Mouse (Mus musculus) T-helper 17 cell (primary cell): Measurements from ENCODE around the gene Spaar.

Experiments
- in situ Hi-C, 2 experiments: fragments of 300-600 bp; cut with MboI, MseI; formaldehyde crosslinking; loops; 1 replicate in 1 of 2; 2 replicates in 1 of 2; pipeline ENCODE4 v1.15.1; 2025; ENCODE audit warnings: high pct_unique_total_duplicates in 2 of 2

Spaar gene

DNA sequence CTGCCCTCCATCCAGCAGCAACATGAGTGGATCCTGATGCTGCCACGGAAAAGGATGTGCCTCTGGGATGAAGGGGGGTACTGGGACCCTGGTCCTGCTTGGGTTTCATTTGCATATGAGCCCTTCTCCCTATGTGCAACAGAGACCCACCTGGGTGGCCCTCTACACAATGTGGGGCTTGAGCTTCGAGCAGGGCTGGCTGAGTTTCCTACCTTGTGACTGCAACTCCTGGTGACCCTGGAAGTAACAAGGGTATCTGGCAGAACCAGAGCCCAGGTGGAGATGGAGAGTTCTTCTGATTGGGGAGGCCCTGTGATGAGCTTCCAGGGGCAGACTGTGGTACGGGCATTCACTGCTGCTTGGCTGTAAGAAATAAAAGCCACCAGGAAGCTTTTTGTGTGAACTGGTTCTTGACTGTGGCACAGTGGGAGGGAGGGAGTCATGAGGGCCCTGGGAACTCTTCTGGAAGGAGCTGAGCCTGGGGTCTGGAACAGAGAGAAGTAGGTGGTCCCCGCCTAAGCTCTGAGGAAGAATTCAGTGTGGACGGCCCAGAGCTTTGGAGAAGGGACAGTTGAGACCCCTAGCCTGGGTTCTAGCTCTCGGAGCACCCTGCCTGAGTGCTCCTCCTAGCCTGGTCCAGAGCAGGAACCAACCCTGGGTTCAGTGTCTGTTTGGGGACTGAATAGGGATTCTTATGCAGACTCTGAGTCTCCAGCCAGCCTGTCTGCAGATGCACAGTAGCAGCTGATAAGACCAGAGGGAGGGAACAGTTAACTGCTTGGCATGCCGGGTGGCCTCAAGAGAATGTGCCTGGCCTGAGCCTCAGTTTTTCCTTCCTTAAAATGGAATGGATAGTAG is 1.9 kb upstream of the Spaar start:
- in situ Hi-C loops = no loop called here

DNA sequence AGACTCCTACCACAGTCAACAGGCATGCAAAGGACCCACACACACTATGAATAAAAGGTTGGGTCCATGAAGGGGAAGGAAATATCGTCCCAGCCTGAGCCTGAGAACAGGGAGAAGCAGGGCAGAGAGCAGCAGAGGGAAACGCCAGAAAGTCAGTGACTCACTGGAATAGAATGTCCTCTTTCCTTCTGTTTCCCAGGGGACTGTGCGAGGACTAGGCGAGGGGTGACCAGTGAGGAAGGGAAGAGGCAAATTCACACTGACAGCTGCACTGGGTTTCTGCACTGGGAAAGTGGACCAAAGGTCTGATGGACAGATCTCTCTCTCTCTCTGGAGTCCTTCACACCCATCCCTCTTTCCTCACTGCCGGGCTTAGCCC is 1.3 kb upstream of the Spaar start:
- in situ Hi-C loops = no loop called here

DNA sequence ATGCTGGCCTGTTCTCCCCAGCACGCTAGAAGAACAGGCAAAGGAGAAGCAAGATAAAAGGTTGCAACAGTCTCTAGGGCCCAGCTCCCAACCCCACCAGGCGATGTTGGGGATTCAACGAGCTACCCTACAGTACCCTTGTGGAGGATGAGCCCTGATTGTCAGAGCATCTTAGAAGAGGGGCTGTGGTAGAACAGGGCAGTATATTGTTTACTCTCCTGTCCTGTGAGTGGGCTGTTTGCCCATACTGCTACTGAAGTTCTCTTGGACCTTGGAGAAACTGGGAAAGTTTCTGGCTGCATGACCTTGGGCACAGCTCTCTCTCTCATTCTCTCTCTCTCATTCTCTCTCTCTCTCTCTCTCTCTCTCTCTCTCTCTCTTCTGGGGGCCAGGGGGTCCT is 708 bp upstream of the Spaar start:
- in situ Hi-C loops = no loop called here

DNA sequence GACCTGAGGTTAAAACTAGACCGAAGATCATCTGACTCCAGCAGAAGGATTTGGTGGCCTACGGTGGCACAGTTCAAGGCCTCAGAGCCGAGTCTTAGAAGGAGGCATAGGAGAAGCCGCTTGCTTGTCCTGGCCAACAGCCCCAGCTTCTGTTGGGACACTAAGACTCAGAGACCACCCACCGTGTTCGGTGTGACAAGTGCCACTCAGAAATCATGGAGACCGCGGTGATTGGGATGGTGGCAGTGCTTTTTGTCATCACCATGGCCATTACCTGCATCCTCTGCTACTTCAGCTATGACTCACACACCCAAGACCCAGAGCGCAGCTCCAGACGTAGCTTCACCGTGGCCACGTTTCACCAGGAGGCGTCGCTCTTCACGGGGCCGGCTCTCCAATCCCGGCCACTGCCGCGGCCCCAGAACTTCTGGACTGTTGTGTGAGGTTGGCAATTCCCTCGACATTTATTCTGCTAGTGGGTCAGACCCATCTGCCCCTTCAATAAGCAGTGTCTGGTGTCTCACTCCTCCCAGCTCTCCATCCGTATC is 990 bp downstream of the Spaar start:
- in situ Hi-C loops = no loop called here

DNA sequence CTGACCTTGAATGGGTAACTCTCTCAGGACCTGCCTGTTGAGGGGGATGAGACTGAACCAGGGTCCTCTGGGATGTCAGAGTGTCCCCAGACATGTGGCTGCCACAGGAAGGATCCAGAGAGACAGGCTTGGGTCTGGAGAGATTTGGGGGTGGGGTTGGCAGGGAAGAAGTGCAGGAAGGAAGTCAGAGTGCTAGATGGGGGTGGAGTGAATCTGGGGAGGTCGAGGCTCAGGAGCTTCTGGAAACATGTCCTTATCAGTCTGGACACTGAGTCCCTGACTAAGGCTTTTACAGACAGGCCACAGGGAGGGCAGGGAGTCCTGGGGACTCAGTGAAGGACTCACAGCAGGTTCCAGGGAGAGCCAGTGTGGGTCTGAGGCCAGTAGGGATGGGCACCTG is 2.3 kb downstream of the Spaar start:
- in situ Hi-C loops = no loop called here

DNA sequence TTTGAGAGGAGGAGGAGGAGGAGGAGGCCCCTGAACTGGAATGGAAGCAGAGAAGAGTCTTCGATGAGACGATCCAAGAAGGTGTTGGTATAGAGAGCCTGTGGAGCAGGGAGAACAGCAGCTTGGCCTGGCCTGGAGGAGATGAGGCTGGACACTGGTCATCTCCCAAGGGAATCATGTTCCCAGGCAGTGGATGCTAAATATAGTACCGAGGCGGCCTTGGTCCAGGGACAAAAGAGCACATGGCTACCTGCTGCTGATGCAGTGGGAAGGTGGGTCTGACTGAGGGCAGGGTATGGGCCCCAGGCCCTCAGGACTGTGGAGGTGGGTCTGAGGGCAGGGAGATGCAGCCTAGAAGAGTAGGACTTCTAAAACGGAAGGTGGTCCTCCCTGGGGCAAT is 3.4 kb downstream of the Spaar start:
- in situ Hi-C loops = no loop called here

DNA sequence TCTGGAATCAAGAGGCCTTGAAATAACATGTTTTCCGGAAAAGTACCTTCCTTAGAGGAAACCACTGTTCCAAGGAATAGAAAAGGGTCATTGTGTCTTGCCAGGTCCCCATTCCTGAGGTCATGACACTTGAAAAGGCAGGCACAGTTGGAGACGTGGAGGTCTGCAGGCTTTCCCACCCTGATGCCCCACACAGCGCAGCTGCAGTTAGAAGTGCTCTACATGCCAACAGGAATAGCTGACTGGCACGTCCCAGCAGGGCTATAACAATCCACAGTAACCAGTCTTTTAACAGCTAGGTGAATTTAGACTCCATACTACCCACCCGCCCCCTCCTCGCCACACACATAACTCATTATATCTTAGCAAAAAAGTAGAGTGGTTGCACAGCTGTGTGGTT is 7.3 kb downstream of the Spaar start:
- in situ Hi-C loops = no loop called here

DNA sequence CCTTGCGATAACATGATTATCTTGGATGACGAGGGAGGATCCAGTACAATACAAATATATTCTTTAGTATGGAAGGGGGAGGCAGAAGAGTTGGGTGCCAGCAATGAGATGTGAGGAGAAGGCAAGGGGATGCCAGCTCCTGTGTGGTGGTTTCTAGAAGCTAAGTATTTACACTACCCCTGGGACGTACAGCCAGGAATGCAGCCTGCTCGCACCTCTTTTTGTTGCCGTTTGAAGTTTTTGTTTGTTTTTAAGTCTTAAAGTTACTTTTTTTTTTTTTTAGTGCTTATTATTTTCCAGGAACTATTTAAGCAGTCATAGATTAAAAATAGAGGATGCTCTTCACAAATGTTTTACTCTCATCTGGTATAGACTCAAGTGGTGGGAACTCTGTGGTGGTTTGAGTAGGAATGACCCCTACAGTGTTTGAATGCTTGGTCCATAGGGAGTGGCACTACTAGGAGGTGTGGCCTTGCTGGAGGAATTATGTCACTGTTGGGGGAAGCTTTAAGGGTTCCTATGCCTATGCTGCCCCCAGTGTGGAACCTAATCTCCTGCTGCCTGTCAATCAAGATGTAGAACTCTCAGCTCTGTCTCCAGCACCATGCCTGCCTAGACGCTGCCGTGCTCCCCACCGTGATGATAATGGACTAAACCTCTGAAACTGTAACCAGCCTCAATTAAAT is 9.3 kb downstream of the Spaar start:
- in situ Hi-C loops = no loop called here

DNA sequence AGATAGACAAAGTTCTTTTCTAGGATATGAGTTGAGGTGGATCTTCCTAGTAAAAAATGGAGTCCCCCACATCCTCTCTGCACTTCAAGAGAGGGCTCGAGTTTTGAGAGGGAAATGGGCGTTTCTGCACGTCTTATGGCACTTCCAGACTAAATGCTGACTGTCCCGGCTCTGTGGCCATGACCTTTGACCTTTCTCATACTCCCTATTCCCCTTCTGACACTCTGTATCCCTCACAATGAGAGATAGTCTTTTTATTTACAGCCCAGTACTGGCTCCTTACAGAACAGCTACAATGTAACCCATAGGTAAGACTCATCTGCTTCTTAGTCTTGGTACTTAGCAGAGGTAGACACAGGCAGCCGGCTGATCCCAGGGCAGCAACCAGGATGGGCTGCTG is 11.7 kb downstream of the Spaar start:
- in situ Hi-C loops = no loop called here

DNA sequence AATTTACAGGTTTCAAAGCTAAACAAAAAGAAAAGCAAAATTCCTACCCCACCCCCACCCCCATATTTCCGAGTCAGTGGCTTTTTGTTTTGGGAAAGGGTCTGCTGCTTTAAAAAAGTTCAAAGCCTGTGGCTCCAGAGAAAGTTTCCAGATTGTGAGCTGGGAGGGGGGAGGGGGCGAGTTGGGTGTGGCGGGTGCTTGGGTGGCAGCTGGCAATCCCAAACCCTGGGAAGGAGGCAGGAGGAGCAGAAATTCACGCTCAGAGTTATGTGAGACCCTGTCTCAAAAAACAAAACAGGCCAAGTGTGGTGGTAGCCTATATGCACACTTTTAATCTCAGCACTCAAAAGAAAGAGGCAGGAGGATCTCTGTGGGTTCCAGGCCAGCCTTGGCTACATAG is 12.8 kb downstream of the Spaar start:
- in situ Hi-C loops = no loop called here

DNA sequence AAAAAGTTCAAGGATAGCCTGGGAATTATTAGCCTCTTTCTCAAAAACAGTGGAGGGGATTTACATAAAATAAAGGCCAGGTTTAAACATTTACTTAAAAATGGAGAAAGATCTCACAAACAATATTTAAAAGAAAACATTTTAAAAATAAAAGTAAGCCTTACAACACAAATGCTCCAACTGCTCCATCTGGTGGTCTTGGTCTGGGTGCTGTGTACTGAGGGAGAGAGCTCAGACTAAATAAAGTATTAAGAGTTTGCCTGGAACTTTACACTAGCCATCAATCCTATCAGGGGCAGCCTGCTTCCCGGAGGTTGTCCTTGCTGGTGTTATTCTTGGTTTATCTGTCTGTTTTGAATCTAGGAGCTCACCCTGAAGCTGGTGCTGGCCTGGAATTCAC is 13.3 kb downstream of the Spaar start:
- in situ Hi-C loops = no loop called here

DNA sequence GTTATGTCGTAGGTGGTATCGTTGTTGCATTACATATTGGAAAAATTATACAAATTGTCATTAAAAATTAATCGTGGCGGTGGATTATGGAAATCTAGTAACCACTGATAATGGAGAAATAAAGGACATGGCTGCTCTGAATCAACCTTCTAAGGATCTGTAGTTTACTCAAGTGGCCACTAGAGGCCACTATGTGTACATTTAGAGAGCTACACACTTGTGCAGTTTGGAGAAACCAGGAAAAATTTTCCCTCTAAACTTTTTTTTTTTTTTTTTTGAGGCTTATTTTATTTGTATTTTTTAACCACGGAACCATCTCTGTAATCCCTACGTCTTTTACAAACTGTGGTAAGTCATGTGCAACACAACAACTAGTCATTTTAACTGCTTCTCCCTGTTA is 15.4 kb downstream of the Spaar start:
- in situ Hi-C loops = no loop called here

DNA sequence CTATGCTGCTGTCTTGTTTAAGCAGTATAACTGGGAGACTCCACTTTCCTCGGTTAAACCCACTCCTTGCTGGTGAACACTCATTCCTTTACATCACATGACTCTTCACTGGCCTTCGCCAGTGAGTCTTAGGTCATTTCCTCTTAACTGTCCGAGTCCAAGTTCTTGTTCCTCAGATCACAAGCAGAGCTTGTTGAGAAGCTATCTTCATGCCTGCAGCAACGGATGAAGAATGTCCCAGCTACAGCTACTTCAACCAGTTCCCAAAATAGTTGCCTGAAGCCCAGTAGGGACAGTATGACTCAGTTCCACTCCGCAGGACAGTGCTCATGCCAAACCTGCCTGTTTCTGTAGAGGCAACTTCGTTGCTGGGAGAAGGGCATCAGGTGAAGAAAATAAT is 27.4 kb downstream of the Spaar start:
- in situ Hi-C loops = no loop called here

DNA sequence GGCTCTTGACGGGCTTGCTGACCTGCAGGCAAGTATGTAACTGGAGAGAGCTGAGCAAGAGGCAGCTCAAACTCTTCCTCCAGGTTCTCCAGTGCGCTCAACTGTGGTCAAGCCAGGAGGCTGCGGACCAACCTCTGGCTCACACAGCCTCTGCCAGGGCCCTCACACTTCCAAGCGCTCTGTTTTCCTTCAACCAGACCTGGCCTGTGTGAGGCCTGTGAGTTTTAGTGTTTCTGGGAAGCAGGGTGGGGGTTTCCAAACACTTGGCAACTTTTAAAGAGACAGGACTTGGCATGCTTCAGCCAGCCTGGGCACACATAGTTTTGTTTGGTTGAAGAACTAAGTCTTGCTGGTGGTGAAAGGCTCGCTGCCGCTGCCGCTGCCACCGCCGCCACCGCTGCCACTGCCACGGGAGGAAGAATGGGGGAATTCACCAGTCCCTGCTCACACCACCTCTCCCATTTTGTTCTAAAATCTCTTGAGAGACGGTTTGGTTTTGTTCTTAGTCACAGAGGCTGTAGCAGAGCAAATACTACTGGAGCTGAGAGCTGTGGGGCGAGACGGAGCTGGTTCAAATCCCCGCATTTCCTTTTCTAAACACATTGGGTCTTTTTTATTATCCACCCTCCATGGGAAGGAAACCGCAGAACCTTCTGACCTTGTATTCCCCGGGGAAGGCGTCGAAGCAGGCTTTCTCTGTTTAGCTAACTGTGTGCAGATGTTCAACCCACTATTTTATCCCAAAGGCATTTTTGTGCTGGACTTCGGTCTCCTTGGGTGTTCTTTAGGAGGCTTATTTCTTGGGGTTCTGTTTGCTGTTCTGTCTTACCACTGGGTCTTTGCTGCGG is 30.0 kb downstream of the Spaar start:
- in situ Hi-C loops = no loop called here

DNA sequence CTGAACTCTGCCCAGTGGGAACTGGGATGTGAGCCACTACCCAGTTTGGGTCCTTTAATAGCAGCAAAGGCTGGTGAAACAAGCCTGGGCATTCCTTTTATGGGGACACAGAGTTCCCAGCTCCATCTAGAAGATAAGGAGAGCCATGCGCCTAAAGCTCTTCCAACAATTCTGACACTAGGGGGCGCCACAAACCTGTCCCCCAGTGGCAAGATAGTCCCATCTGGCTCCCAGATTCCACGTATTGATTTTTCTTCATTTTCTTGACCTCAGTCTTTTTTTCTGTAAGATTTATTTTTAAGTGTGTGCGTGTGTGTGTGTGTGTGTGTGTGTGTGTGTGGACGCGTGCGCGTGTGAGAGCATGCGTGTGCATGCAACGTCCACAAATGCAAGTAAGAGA is 30.6 kb downstream of the Spaar start:
- in situ Hi-C loops = no loop called here

DNA sequence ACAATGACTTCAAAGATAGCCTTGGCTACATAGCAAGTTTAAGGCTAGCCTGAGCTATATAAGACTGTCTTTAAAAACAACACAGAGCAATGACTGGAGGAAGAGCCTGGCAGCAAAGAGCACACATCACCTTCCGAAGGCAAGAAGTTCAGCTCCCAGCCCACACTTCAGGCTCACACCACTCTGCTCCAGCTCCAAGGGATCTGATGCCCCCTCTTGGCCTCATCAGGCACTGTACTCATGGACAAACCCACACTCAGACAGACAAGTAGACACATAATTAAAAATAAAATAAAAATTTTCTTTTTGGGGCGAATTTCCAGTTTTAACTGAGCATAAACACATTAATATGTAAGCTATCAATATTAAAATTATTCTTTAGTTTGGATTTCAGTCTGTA is 31.5 kb downstream of the Spaar start:
- in situ Hi-C loops = no loop called here

DNA sequence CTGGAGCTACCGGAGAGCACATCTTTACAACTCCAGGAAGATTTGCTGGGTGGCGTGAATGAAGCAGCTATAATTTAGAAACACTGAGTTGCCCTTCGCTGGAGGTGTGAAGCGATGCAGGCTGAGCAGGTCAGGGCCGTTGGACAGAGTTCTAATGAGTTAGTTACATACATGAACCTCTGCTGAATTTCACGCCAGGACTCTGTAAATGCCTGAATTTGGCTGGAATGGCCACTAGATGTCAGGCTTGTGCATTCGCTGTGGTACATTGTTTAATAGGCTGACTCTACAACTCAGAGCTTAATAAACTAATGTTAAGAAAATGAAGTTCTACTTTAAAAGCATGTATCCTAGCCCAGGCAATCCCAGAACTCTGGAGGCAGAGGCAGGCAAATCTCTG is 33.6 kb downstream of the Spaar start:
- in situ Hi-C loops = no loop called here

DNA sequence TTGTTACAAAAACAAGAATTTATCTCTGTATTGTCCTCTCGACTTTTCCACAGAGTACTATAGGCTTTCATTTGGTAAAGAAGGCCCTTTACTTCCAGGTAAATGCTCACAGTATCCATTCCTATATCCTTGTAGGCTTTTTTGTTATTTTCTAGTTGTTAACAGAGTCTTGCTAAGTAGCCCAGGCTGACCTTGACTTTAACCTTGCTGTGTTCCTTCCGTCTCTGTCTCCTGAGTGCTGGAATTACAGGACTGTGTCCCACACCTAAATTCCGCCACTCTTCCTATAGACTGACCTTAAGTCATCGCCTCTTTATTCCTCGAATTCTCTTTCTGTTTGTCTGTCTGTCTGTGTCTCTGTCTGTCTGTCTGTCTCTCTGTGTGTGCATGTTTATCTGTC is 38.5 kb downstream of the Spaar start:
- in situ Hi-C loops = loop anchor here in 1 of 2 experiments (5.0 kb wide), 1 partner anchor 89 kb away; no protein-coding TSS in a partner anchor

DNA sequence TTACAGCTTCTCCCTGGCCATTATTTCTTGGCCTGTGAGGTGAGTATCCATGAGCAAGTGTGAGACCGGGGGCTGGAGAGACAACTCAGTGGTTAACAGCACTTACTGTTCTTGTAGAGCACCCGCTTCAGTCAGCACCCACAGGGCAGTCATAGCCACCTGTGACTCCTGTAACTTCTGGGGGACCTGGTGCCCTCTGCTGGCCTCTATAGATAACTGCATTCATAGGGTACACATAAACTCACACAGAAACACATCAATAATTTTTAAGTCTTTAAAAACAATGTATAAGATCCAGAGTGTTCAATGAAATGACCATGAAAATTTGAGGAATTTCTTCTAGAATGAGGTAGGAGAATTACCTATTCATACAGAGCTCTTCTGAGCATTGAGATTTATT is 39.5 kb downstream of the Spaar start:
- in situ Hi-C loops = loop anchor here in 1 of 2 experiments (5.0 kb wide), 1 partner anchor 88 kb away; no protein-coding TSS in a partner anchor

DNA sequence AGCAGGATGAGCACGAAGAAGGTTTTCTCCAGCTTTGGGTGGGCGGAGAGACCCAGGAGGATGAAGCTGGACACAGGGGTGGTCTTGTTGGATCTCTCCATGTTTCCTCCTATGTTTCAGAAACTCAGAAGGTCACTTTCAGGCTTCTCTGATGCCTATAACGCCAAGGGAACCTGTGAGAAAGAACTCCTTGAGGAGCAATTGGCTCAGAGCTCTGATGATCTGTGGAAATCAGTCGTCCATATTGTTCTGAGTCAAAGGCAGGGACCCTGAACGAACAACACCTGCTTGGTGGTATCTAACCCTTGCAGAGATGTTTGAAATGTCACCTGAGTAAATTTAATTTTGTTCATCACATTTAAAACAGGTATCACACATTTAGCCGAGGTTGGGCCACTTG is 41.1 kb downstream of the Spaar start, which contains the start of gene Olfr159:
TSS of gene Olfr159 (minus strand) at position 101 of the 400 bp plus-strand sequence.
- in situ Hi-C loops = no loop called here

DNA sequence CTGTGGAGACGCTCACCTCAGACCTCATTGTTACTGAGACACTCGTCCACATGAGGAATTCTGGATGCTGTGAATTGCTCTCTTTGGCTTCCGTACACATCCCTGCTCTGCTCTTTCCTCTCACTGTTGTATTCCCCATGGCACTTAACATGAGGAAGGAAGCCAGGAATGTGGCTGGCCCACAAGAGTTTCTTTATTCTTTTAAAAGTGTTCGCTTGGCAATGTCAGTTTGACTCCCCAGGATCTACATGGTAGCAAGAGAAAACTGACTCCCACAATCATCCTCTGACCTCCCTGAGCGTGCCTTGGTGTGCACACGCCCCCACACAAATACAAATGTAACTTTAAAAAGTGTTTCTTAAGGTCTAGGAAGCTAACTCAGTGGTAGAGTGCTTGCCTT is 41.8 kb downstream of the Spaar start:
- in situ Hi-C loops = no loop called here

DNA sequence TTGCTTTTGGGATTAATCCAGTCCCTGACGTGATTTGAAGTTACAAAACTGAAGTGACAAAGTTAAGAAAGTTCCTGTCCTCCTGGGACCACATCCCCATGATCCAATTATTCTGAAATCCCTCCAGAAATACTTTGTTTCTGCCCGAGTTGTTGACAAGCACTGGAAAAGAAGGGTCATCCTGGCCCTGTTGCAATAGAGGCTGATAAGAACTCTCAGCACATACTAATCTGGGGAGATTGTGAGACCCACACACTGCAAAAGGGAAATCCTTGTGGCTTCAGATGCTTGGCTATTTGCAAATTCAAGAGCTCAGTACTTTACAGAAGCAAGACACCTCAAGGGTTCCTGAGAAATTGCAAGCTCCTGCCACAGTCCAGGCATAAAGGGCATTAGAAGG is 42.5 kb downstream of the Spaar start:
- in situ Hi-C loops = no loop called here
